Mouse (Mus musculus) layer of hippocampus, postnatal 36 days (tissue): ENCODE data around the gene Pinlyp. TPM values are rescaled to one million over a fixed set of nuclear protein-coding genes. Genes with fewer than 3 reads are reported as not detected.
A peak's percentile ranks its signal among the peaks of the same experiment; 100 is the strongest.

Experiments
- DNase-seq, 2 experiments: peaks; one replicate each; pipeline ENCODE4 v3.0.0; 2022
- total RNA-seq, 2 experiments: library from RNA; stranded (reverse); gene quantifications; 2 replicates each; pipeline ENCODE4 v1.2.3; 2021

Pinlyp gene
- total RNA-seq, 2 experiments from 2014 or later: not detected

- no peak for DNase-seq
Observed at GRCm38 (mm10) chr7:24561450-24561849, 15.5 kb upstream of the Pinlyp start.

DNA sequence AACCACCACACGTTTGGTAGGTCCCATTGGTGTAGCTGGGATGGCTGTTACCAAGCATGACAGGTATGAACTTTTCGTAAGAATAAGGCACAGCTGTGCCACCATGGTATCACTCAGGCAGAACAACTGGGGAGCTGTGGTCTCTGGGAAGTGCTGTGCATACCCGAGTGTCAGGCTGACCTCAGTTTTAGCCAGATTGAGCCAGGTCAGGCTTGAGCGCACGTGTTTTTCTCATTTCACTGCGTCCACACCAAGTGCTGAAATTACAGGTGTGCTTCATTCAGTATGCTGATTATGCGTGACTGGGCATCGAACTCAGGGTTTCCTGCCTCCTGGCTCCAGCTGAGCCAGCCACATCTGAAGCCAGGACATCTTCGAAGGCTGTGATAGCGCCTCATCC lies 9.9 kb upstream of the Pinlyp start:
- DNase-seq: no peak

GRCm38 (mm10) chr7:24551985-24552759 lies 6.3 kb upstream of the Pinlyp start:
- no peak for DNase-seq

GRCm38 (mm10) chr7:24547534-24548036 lies 1.7 kb upstream of the Pinlyp start:
- no peak for DNase-seq

GRCm38 (mm10) chr7:24546634-24547389 lies 894 bp upstream of the Pinlyp start:
- DNase-seq: peak; percentile 99

GRCm38 (mm10) chr7:24544506-24544905 lies 1.4 kb downstream of the Pinlyp start:
- no peak for DNase-seq

DNA sequence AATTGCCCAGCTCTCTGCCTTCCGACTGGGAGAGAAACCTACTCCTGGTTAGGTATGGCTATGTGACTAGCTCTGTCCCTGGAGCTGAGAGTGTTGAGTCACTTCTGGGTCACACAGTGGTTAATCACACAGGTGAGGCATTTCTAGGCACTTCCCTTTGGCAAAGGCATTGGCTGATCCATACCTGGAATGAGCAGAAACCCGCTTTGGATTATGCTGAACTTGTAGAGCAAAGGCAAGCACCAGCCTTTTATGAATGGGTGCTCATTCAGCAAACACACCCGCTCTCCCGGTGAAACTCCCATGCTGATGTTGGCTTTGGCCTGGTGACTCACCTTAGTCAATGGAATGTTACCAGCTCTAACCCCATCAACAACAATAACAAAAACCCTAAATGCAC lies 6.2 kb downstream of the Pinlyp start:
- DNase-seq: no peak

DNA sequence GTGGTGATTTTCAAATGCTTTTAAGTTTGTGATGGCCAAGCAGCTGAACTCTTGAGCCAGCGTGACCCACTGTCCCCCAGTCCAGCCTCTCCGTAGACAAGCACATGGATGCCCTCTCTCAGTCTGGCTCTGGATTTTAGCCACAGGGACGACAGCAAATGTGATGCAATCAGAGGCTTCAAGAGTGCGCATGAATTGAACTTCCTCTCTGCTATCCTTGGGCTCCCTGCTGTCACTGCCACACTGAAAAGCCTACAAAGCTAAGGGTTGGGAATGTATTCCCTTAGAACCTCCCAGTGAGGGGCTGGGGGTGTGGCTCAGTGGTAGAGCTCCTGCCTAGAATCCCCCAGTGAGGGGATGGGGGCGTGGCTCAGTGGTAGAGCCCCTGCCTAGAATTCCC lies 7.2 kb downstream of the Pinlyp start:
- DNase-seq: no peak

DNA sequence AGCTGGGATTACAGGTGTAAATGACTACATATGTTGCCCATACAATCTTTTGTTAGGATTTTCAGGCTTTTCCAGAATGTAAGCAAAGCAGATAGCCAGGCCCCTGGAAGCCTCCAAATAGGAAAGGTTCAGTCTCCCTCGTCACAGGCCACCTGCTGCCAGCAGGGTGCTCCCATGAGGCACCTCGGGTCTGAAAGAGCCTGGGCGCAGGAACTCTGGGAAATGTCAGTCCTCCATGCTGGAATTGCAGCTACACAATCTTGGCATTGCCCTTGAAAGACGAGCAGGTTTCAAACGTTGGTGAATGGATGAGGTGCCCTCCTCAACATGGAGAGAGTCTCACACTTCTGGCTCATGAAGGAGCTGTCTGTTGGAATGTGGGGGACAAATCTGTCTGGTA lies 7.8 kb downstream of the Pinlyp start:
- DNase-seq: no peak

- no peak for DNase-seq
Observed at GRCm38 (mm10) chr7:24537591-24537990, 8.3 kb downstream of the Pinlyp start.

- DNase-seq: no peak
Observed at GRCm38 (mm10) chr7:24537081-24537480, 8.8 kb downstream of the Pinlyp start.

DNA sequence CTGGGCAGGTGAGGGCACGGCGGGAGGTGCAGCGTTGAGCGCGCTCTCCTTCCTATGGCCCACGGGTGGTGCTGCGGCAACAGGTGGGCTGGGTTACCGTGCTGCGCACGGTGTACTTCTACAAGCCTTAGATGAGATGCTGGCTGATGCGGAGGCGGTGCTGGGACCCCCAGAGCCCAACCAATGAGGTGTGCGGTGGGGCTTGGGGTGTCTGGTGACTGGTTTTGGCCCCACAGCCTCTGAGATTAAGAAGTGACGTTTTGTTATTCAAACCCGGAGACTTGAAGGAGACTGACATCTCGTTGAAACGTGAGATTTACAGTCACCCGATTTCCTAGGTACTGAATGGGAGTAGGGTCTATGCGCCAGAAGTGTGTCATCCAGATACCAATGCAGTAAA lies 11.6 kb downstream of the Pinlyp start:
- DNase-seq: no peak

- DNase-seq: no peak
Observed at GRCm38 (mm10) chr7:24533806-24534205, 12.1 kb downstream of the Pinlyp start.

GRCm38 (mm10) chr7:24533031-24533571 lies 12.8 kb downstream of the Pinlyp start:
- no peak for DNase-seq

DNA sequence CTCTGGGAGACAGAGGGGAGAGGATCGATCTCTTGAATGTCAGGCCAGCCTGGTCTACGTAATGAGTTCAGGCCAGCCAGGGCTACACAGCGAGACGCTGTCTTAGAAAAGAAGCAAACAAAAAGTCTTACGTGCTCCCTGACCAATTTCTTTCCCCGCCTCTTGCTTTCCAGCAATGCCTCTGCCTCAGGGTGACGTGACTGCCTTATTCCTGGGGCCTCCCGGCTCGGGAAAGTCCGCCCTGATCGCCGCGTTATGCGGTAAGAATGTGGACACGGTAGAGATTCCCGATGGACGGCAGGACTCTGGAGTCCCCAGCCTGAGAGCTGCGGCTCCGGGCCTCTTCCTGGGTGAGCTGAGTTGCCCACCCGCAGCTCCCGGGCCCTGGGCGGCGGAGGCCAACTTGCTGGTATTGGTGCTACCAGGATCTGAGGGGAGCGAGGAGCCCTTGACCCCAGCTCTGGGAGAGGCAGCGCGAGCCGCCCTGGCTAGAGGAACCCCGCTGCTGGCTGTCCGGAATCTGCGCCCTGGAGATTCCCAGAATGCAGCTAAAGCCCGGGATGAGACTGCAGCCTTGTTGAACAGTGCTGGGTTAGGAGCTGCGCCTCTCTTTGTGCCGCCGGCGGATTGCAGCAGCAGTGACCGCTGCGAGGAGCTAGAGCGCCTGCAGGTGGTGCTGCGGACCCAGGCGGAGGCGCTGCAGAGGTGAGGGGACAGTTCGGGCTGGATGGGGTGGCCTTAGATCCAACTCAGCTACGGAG lies 14.5 kb downstream of the Pinlyp start:
- DNase-seq: peak; percentile 71 to 78

DNA sequence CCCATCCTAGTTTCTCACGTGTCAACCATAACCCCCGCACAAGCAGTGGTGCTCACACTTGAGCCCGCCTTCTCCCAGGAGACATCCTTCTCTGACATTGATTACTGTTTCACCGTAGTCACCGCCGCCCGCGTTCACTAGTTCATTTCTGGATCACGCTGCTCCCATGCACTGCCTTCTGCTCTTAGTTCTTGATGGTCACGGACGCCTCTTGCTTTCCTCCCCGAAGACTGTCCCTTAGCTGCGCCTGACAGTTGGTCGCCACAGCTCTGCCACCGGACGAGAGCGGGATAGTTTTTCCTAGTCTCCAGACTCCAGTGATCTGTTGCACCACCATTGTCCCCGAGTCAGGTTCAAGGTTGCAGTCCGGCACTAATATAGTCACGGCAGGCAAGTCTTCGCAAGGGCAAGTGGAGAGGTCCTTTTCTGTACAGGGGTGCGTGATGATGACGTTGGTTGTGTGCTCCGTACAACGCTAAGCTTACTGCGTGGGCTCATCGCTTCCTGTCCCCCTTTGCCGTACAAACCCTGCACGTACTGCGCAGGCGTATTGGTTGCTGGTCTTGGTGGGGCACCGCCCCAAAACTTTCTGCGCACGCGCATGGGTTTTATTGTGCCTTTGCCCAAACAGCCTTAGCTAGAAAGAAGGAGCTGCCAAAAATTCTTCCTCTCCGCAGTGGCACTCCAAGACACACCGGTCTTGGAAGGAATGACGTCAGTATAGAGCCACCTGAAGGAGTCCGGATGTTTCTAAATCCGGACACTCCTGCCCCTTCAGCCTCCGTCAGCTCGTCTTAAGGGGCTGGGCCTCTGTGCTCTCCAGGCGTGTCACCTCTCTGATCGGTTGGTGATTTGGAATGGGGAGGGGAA lies 15.6 kb downstream of the Pinlyp start, which contains the start of gene Irgq:
TSS of gene Irgq (plus strand) at position 628 of the 870 bp plus-strand sequence.
- DNase-seq: peak; percentile 98 to 99

GRCm38 (mm10) chr7:24529580-24529979 lies 16.3 kb downstream of the Pinlyp start:
- no peak for DNase-seq

DNA sequence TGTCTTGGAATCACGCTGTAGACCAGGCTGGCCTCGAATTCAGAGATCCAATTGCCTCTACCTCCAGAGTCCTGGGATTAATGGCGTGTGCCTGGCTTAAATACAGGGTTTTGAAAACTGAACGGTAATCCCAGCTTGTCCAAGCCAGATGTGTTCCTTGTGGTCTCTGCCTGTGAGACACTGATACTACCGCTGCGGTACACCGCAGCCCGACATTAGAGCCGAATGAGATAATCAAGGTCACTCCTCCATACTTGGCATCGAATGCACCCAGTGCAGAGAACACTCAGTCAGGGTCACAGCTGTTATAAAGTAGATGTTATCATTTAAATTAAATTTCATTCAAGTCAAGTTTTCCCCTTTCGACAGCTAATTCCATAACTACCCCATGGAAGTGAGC lies 17.1 kb downstream of the Pinlyp start:
- no peak for DNase-seq

DNA sequence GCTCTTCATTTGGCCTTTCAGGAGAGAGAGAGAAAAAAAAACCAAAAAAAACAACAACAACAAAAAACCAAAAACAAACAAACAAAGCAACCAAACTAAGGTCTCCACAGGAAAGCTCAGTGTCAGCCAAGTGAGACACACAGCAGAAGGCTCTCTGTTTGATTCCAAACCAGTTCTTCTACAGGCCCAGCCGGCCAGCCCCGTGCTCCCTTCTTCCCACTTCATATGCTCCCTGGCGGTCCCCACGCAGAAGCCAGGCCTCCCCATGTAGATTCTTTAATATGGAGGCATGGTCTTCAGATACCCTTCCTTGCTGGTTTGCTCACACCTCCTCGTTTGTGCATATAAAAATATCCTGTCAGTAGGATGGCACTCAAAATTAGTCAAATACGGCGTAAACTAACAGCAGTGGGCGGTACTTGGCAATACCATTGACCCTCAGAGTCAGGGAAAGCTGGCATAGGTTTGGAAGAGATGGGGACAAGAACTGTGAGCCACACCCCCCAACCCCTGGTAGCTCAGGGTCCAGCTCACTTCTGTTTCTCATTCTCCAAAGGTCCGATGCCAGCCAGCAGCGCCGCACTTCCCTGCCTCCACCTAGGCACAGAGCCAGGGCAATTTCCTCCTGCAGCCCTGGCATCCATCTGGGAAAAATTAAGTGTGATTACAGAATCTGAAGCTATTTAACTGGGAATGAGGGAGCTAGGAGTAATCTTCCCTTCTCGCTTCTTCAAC lies 20.1 kb downstream of the Pinlyp start:
- peak in 1 of 2 experiments; percentile 35 for DNase-seq

GRCm38 (mm10) chr7:24524978-24525377 lies 20.9 kb downstream of the Pinlyp start:
- DNase-seq: no peak

- DNase-seq: no peak
Observed at GRCm38 (mm10) chr7:24523723-24524122, 22.2 kb downstream of the Pinlyp start.
